Mouse (Mus musculus): ENCODE data around the gene Nodal. TPM values are rescaled to one million over a fixed set of nuclear protein-coding genes. Genes with fewer than 3 reads are reported as not detected.

Nodal gene
- total RNA-seq, 4 experiments from 2014 or later, result 0.22 to 0.30 (median 0.25) TPM; not detected in 1

DNA sequence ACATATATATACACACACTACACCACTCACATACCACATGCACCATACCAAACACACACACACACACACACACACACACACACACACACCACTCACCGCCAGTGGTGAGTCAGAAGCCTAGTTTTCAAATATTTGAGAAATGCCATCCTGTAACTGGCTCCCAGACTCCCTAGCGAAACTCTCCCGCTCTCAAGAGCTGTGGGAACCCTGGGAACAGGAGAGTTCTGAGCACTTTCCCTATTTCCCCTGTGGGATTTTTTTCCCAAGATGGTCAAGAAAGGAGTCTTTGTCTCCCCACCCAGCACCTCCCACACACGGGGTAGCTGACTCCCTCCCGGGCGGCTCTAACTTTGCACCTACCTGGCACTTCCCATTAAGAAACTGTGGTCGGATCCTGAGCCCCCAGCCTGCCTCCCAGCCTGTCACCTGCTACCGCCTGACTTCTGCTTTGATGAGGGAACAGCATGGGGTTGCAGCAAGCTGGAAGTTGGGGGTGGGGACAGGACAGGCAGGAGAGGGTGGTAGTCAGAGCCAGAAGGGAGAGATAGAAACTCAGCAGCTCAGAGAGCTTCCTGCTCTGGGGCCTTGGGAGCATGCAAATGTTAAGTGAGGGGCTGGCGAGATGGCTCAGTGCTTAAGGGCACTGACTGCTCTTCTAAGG, 23.2 kb upstream of the Nodal start:
- no peak for DNase-seq (ENCODE audit: low spot score in 2 of 2)

DNA sequence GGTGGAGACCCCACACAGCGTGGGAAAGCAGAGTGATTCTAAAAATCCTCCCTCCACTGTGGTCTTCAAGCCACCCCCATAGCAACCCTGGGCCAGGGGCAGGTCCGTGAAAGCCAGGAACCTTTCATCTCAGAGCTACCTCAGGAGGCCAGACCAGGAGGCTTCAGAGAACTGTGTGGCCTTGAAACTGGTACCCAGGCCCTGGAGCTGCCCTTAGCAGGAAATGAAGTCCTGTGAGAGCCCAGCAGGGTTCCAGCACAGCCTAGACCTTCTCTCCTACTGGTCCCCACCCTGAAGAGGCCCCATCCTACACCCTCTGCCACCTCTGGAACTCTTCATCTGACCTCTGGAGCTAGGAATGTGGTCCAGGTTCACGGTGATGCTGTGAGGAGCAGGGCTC, 19.6 kb upstream of the Nodal start:
- no peak for DNase-seq (ENCODE audit: low spot score in 2 of 2)

DNA sequence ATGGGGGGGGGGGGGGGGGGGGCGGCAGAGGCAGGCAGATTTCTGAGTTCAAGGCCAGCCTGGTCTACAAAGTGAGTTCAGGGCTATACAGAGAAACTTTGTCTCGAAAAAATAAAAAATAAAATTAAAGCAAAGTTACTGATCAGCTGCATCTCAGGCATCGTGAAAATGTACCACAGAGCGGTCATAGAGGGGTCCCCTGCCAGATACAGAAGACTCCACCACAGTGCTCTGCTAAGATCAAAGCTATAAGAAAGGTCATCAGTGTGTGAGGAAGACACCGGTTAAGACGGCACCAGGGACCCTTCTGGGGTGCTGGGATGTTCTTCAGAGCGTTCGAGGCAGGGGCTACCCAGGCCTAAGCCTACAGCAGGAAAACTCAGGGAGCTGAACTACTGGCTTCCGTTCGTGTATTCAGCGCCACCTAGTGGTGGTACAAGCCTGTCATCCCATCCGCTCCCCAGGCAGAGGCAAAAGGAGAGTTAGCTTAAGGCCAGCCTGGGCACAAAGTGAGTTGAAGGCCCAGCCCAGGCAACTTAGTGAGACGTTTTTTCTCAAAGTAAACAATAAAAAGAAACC, 18.5 kb upstream of the Nodal start:
- peak in 1 of 2 experiments; percentile 72 for DNase-seq (ENCODE audit: low spot score in 2 of 2)

DNA sequence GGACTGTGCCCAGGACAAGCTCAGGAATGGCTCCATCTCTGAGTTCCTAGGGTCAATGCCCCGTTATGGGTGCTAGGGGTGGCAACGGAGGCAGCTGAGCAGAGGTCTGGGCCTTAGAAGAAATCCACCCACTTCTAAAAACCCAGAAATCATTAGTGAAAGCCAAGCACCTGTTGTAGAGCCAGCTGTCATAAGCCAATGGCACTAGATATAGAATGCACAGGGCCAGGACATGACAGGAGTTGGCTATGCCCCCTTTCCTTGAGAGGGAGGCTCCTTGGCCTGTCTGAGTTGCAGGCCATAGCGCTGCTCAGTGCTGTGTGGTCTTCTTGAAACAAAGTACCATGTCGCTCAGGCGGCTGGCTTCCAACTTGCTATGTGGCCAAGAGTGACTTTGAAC, 17.4 kb upstream of the Nodal start:
- no peak for DNase-seq (ENCODE audit: low spot score in 2 of 2)

DNA sequence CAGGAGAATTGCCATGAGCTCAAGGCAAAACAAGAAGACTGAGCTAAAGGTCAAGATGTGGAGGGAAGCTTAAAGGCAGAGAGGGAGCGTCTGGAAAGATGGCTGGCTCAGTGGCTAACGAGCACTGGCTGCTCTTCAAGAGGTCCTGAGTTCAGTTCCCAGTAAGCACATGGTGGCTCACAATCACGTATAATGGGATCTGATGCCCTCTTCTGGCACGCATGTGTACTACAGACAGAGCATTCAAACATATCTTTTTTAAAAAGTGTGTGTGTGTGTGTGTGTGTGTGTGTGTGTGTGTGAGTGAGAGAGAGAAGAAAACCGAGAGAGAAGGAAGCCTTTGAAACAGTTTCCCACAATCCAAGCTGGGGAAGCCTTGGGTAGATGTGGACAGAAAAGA, 15.3 kb upstream of the Nodal start:
- no peak for DNase-seq (ENCODE audit: low spot score in 2 of 2)

DNA sequence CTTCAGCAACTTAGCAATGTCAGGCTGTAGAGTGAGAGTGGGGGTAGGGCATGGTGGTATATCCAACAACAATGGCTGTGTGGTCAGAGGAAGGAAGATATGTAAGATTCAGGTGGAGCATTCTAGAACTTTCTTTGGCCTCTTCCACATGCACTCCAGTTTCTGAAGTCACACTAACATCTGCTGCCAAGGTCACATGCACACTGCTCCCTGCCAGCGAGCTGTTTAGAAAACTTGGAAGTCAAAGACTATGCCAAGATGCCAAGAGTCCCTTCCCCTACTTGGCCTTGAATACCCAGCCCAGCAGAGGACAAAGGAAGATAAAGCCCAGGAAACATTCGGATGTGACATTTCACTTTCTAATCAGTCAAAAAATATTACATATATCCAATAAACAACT, 14.9 kb upstream of the Nodal start:
- DNase-seq (ENCODE audit: low spot score in 2 of 2), result no peak

DNA sequence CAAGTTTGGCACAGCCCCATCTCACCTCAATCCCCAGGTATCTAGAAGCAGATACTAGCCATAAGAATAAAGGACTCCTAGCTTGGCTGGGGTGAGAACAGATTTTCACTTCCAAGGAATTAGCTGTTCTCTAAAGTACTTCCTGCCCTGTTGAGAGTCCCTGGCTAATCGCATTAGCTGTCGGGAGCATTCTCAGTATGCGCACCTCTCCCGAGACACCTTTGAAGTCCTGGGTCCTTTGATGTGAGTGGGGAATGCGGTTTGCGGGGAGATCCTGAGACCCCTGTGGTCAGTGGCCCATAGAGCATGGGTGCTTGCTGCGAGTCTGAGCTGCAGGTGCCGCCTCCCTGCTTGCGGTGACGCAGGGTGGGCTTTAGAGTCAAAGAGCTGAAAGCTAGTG, 11.8 kb upstream of the Nodal start:
- no peak for DNase-seq (ENCODE audit: low spot score in 2 of 2)

DNA sequence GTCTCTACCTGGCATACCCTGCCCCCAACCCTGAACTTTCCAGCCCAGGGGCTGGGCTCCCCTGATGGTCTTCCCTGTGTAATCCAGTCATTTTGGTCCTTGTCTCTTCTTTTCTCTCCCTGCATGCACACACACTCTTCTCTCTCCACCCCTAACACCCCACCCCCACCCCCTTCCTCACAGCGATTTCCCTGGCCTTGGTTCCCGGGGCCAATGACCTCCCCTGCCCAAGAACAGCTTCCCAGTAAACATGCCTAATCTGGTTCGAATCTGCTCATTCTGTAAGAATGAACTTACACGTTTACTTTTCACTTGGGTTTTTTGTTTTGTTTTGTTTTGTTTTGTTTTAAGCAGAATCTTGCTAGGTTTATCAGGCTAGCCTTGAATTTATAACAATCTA, 8.0 kb upstream of the Nodal start:
- DNase-seq (ENCODE audit: low spot score in 2 of 2), result no peak

DNA sequence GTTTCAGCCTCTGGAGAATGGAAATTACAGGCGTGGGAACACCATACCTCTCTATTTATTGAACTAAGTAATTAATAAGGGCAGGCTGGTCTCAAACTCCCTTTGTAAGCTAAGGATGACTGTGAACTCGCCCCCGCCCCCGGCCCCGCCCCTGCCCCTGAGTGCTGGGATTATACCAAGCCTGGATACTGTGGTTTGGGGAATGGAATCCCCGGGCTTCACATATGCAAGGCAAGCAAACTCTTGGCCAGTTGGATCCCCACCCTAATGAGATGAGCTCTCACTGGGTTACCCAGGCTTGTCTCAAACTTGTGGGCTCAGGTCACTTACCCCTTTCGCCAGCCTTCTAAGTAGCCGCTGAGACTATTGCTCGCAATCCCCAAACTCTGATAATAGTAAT, 7.6 kb upstream of the Nodal start:
- DNase-seq (ENCODE audit: low spot score in 2 of 2), result no peak

DNA sequence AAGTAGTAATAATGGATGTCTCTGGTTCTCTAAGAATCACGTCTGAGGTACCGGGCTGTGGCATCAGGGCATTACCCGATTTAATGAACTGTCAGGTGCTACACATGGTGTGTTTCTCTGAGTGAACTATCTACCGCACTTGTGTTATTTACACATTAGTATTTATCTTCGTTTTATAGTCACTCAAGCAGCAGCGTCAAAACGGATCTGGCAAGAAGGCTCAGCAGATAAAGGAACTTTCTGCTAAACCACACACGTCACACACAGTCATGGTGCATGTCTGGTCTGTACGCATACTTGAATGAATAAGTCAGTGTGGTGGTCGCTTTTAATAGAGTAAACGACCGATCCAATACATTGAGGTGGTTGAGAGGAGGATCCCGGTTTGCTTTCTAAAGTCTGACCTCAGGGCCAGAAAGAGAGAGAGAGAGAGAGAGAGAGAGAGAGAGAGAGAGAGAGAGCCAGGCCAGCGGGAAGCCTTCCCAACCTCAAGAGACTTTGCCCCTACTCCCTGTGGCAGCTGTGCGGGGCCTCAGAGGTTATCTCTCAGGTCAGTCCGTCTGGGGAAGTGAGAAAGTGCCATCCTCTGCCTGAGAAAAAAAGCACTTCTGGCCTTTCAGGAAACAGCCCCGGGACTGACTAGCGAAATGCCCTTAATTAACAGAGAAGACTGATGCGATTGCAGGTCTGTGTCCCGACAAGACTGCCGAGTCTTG, 4.7 kb upstream of the Nodal start:
- no peak for DNase-seq (ENCODE audit: low spot score in 2 of 2)

DNA sequence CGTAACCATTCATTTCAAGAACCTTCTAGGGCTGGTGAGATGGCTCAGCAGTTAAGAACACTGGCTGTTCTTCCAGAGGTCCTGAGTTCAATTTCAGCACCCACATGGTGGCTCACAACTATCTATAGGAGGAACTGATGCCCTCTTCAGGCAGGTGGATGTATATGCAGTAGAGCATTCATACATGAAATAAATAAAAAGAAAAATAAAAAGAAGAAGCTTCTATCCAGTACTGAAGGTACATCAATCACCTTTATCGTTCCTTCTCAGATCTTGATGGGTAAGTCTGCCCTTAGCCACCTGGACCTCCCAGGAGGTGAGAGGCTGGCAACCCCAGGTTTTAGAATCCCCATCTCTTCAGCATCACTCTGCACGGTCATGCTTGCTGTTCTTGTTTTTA, 2.5 kb upstream of the Nodal start:
- DNase-seq (ENCODE audit: low spot score in 2 of 2), result no peak

DNA sequence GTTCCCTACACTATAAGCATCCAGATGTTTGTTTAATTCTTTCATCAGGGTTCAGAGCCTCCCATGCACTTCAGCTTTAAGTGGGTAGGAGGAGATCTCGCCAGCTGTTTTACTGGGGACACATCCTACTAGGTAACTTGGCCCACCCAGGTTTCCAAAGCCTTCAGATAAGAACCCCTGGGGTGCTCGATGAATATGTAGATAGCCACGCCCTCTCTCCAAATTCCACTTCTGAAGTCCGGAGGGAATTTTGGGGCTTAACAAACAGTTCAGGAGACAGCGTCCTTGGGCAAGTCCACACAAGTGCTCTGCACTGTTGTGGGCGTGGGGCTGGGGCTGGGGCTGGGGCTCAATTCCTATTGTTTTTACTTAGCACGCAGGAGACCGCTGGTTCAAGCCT, 1.9 kb upstream of the Nodal start:
- no peak for DNase-seq (ENCODE audit: low spot score in 2 of 2)

DNA sequence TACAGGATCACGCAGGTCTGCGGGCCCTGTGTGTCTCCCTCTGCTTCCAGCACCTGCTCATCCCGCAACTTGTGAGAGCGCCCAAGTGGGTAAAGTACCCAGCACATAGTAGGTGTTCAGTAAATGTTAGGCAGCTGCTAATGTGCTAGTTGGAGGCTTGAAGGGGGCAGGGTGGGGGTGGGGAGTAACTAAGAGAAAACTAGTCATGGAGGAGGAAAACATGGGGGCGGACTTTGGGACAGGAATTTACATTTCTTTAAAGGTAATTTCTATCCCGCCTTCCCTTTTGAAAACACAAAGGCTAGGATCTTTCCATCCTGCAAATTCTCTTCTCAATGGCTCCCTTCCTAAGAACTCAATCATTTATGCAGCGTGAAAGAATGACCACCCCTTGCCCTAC, 1.2 kb upstream of the Nodal start:
- no peak for DNase-seq (ENCODE audit: low spot score in 2 of 2)

DNA sequence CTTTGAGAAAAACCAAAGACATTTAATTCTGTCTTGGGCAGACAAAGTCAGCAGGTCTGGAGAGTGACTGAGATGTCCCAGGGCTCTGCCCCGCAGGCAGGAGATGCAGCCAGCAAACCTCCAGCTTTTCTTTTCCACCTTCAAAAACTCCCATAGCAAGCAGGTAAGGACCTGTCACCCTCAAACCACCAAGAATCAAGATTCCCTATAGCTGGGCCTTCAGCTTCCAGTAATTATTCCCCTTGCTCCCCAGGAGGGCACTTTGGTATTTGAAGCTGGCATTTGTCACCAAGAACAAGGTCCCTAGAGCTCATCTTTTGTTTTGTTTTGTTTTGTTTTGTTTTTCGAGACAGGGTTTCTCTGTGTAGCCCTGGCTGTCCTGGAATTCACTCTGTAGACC, 726 bp upstream of the Nodal start:
- DNase-seq (ENCODE audit: low spot score in 2 of 2), result no peak

DNA sequence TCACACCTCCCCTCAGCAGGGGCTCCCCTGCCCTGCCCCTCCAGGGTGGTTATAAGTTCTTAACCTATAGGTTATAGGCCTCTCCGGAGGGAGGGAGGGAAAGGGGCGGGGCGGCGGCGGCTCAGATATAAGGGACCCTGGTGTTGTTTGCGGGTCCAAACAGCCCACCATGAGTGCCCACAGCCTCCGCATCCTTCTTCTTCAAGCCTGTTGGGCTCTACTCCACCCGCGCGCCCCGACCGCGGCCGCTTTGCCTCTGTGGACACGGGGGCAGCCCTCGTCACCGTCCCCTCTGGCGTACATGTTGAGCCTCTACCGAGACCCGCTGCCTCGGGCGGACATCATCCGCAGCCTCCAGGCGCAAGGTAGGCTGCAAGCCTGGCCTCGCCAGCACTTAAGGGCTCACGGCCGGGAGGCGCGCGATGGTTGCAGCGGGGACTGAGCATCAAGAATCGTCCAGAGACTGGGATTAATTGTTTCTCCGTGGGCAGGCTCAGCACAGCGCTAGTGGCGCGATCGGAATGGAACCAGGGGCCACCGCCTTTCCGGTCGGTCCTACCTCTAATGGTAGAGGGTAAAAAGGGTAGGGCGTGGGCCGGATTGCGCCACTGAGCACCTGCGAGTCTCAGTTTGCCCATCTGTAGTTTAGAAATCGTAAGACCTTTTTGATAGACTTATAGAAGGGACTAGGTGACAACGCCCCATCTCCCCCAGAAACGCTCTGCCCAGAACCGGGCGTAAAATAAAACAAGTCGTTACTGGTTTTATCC, 544 bp downstream of the Nodal start:
- no peak for DNase-seq (ENCODE audit: low spot score in 2 of 2)

DNA sequence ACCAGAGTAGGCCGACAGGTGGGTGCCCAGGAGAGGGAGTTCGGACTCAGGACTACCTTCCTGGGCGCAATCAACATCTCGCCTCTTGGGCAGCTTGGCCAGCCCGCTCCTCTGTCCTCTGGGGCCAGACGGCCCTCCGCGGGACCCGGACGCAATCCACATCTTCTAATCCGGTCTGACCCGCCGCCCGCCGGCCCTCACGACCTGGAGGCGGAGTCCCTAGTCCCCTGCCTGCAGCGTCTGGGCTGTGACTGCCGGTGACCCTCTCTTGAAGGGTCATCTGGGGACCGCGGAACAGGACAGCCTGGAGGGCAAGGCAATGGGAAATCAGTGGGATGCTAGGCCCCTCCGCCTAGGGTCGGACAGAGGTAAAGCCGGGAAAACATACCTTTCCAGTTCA, 1.4 kb downstream of the Nodal start:
- no peak for DNase-seq (ENCODE audit: low spot score in 2 of 2)

DNA sequence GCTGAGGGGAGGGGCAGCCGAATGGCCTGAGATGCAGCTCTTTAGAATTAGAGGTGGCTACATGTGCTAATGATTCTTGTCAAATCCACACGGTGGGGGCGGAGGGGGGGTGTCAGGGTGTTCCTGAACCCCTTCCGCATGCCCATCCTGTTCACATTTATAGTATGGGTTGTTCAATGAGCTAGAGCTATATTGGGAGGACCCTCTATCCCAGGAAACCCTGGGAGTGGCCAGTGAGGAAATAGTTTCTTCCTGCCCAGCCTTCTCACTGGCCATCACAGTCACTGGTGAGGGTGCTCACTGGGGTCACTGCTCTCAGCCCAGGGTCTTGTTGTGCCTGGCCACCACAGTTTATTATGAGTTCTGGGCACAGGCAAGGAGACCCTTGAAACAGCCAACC, 2.2 kb downstream of the Nodal start:
- DNase-seq (ENCODE audit: low spot score in 2 of 2), result no peak

DNA sequence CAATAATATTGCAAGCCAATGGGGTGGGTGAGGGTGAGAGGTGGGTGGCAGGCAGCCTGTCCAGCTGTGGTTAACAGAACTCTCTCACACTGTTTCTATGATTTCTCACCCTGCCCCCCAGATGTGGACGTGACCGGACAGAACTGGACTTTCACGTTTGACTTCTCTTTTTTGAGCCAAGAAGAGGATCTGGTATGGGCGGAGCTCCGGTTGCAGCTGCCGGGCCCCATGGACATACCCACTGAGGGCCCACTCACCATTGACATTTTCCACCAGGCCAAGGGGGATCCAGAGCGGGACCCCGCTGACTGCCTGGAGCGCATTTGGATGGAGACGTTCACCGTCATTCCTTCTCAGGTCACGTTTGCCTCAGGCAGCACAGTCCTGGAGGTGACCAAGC, 5.1 kb downstream of the Nodal start:
- no peak for DNase-seq (ENCODE audit: low spot score in 2 of 2)

DNA sequence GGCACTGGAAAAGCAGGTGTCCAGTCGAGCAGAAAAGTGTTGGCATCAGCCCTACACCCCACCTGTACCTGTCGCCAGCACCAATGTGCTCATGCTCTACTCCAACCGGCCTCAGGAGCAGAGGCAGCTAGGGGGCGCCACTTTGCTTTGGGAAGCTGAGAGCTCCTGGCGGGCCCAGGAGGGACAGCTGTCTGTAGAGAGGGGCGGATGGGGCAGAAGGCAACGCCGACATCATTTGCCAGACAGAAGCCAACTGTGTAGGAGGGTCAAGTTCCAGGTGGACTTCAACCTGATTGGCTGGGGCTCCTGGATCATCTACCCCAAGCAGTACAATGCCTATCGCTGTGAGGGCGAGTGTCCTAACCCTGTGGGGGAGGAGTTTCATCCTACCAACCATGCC, 5.5 kb downstream of the Nodal start:
- no peak for DNase-seq (ENCODE audit: low spot score in 2 of 2)

DNA sequence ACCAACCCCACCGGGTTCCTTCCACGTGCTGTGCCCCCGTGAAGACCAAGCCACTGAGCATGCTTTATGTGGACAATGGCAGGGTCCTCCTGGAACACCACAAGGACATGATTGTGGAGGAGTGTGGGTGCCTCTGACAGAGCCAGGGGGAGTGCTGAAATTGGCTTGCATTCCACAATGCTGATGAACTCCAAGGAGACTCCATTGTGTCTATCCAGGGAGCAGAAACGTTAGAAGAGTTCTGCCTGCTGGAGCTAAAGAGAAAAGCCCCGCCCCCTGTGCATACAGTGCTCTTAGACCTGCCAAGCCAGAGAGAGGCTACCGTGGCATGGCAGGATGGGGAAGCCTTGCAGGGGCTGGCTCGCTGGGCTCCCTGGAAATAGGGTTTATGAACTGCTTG, 6.7 kb downstream of the Nodal start:
- DNase-seq (ENCODE audit: low spot score in 2 of 2), result no peak

DNA sequence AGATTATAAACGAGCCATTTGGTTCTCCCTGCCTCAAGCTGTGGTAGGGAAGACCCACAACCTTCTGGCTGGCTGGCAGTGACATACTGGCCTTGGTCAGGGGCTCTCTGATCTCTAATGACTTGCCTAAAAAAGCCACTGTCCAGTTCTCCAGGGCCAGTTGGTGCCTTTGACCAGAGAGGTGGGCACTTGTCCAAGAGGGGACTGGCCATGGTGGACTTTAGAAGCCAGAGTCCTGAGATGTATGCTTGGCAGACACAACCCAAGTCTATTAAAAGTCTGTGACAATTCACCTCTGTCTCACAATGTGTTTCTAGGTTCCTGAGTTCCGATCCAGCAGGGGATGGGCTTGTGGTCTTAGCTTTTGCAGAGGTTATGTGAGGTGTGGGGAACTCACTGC, 7.3 kb downstream of the Nodal start:
- DNase-seq (ENCODE audit: low spot score in 2 of 2), result no peak

DNA sequence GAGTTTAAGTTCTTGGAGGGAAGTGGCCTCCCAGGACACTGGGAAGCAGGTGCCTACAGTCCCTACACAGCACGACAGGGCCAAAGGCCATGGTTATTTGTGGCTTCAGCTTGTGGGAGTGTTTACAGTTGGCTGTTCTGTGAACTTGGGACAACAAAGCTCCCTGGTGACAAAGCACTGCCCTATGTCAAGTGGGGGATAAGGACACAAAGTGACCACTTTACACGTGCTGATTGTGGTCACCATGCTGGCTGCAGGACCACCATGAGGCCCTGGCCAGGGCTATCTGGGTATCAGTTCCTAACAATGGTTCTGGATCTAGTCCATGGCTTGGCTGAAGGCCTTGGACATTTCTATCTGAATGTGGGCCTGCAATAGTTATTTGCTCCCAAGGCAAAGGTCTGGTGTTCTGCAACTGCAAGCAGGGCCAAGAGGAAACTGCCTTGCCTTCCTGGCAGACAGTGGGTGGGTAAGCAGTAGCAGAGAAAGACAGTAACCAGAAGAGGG, 8.5 kb downstream of the Nodal start:
- no peak for DNase-seq (ENCODE audit: low spot score in 2 of 2)
